Mouse (Mus musculus): ENCODE measurements around the gene Hist1h2bj. TPM values are rescaled to one million over a fixed set of nuclear protein-coding genes. Genes with fewer than 3 reads are reported as not detected.
A peak's percentile ranks its signal among the peaks of the same experiment; 100 is the strongest.

Gene Hist1h2bj
- polyA plus RNA-seq, 3 experiments from 2014 or later = 1.8 to 10.3 (median 6.6) TPM

GRCm38 (mm10) chr13:22015479-22016450 is 27.2 kb upstream of the Hist1h2bj start:
- peak; percentile 86 for ATAC-seq

GRCm38 (mm10) chr13:22019934-22020835 is 22.8 kb upstream of the Hist1h2bj start:
- peak; percentile 47 for ATAC-seq

DNA sequence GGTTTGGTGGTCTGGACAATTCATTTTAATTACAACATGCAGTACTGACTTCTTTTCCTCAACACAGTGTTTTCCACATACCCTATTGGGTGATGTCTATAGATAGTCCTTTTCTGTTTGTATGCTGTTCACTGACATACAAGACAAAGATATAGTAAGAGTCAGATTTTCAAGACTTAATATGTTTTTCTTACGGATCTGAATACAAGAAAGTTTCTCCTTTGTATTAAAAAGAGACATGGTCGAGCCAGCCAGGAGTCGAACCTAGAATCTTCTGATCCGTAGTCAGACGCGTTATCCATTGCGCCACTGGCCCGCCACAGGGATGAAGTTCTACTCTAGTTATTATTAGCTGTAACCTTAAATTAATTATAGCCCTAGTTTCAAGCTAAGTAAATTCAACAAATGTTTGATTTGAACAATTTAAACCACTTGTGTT is 22.1 kb upstream of the Hist1h2bj start:
- peak; percentile 27 for ATAC-seq

DNA sequence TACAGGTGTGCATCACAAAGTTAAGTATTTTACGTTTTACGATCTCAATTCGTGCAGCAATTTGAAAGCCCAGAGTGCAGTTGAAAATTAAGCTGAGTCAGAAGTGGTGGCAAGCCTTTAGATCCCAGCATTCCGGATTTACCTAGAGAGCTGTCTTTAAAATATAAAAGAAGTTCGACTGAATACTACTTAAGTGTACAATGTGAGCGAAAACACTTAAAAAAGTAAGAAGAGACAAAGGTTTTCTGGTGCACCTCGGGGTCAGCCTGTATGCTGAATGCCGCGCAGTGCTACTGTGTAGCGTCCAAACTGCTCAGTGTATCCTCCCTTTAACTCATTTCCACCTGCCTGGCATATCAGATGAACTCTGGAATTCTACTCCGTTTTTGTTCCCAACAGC is 21.4 kb upstream of the Hist1h2bj start:
- no peak for ATAC-seq

- peak; percentile 35 for ATAC-seq
Observed at GRCm38 (mm10) chr13:22022241-22022640, 20.8 kb upstream of the Hist1h2bj start.

DNA sequence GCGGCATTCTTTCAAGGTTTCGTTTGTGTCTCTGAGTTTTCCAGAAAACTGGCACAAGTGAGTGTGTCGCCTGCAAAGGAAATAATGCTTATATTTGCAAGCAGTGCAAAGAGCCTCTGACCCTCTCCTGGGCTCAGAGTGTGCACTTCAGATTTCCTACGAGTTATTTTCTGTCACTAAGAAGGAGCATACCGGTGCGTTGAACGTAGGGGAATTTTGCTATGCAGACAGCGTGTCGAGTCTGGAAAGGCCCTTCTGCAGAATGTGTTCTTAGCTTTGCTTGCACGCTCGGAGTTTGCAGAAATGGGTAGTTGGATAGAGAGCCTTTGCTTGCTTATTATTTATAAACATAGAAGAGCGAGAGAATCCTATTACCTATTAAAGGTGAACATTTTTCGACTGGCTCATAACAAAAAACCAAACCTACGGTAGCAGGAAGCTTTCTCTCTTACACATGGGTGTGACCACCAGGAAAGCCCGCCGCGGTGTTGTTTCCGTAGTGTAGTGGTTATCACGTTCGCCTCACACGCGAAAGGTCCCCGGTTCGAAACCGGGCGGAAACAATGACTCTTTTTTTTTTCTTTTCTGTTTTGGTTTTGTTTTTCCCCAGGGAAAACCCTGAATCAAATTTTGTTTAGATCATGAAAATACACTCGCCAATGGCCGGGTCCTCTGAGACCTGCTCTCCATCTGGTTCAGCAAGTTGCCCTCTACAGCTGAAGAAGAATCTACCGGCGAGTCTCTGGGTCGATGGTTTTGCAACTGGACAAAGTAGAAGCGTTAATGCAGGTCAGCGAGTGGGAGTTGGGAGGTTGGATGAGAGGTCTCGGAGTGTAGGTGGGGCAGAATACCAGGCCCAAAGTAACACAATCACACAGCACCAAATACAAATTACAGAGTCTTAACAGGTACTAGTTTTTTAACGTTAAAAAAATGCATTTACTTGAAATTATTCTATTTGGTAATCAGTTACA is 16.7 kb upstream of the Hist1h2bj start:
- peak; percentile 61 for ATAC-seq

DNA sequence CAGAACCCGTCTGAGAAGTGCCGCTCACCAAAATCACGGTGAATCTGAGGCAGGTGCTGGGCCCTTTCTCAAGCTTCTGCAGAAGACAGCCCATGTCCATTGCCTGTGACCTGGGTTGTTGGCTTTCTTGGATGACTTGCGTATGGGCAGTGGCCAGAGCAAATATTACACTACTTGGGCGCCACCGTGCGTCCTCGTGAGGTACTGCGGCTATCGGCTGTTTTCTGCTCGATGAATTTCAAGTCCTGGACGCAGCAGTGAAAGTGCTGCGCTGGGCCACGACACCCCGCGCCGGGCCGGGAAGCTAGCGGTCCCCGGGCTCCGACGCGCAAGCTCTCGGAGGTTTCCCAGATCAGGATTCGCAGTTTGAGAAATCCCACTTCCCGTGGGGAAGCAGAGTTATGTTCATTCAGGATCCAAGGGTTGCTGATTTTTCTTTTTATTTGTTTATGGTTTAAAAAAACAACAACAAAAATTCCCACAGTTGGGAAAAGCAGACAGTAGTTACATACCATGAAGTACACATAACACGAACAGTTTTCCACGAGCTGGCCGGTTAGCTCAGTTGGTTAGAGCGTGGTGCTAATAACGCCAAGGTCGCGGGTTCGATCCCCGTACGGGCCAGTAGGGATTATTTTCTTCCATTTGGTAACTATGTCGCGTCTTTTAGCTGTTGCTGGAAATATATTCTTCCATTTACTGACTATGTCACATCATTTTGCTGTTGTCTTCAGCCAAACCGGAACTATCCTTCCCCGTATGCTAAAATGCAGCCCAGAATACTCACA is 14.1 kb upstream of the Hist1h2bj start:
- peak; percentile 78 for ATAC-seq

DNA sequence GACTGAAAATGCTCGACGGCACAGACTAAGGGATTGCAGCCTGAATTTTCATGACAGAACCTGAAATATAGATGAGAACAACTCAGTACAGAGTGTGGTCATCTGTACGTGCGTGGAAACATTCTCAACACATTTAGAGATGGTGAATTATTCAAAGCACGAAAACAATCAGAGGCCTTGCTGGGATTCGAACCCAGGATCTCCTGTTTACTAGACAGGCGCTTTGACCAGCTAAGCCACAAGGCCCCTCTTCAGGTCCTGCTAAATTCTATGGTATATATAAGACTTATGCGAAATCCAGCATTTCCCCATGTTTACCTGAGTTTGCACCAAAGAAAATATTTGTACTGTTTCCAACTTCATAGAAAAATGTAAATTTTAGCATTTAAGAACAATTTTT is 13.1 kb upstream of the Hist1h2bj start:
- no peak for ATAC-seq

- ATAC-seq = no peak
Observed at GRCm38 (mm10) chr13:22030493-22030892, 12.5 kb upstream of the Hist1h2bj start.

DNA sequence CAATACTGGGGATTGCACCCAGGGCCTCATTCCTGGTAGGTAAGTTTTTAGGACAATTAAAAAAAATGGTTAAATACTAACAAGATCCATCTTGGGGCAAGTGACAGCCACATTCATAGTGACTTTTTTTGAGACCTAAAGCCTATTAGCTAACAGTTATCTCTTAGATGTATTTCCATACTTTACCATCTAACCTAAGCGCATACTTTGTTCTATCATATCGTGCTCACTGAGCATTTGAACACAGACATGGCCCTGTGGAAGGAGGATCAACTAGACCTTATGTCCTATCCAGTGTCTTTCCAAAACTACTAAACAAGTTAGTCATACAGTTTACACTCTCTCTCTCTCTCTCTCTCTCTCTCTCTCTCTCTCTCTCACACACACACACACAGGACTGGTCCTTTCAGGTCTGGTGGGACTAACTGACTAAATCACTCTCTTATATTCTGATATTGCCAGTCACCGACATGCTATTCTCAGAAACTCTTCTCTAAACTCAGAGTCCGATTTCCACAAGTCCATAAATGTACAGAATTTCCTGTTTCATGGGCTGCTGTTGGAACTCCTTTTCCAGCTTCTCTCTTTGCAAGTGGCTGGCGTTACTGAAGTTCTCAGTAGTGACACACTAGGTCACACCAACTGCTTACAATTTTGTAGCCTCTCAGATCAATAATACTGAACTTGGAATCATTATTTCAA is 9.1 kb upstream of the Hist1h2bj start:
- ATAC-seq = no peak

DNA sequence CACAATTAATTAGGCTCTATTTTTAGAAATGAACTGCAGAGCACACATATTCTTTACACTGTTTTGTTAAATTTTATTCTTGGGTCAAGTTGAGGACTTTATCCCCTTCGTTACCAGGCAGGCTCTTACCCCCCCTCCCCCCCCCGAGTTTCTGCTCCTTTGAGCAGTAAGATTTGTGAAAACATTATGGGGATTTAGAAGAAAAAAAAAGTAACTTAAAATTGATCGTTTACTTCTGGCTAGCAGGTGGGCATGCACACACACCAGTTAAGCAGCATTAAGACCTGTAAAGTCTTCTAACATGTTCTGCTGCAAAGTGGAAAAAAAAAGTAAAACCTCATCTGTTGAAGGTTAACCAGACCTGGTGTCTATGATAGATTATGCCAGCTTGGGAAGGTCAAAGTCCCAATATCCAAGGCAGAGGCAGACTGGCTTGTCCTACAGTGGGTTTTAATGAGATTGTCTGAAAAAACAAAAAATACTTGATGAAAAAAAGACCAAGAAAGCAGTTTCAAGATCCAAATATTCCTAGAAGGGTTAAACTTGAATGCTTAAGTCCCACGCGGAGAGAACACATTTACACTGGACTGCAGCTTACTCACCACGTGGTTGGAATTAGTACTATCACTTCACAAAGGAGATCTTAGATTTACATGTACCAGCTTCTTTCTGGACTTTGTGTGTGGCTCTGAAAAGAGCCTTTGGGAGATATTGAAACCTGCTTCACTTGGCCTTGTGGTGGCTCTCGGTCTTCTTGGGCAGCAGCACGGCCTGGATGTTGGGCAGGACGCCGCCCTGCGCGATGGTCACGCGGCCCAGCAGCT is 8.4 kb upstream of the Hist1h2bj start:
- no peak for ATAC-seq

DNA sequence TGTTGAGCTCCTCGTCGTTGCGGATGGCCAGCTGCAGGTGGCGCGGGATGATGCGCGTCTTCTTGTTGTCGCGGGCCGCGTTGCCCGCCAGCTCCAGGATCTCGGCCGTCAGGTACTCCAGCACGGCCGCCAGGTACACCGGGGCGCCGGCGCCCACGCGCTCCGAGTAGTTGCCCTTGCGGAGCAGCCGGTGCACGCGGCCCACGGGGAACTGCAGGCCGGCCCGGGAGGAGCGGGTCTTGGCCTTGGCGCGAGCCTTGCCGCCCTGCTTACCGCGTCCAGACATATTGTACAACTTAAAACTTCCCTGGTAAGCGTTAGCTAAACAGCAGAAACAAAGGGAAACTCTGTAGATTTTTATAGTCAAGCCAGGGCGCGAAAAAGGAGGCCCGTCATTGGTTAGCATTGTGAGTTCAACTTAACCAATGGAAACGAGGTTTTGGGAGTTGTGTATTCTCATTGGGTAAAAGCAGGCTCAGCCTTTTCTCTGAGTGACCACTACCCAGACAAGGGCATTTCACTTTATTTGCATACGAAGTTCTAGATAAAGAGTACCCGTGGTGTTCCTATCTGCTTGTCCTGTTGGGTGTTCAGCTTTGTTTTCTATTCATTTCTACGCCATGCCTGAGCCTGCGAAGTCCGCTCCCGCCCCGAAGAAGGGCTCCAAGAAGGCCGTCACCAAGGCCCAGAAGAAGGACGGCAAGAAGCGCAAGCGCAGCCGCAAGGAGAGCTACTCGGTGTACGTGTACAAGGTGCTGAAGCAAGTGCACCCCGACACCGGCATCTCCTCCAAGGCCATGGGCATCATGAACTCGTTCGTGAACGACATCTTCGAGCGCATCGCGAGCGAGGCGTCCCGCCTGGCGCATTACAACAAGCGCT is 7.5 kb upstream of the Hist1h2bj start, which contains the start of the genes Hist1h2ah and Hist1h2bk:
Gene Hist1h2ah (minus strand): TSS at position 302 of the 882 bp plus-strand sequence.
Gene Hist1h2bk (plus strand): TSS at position 604 of the 882 bp plus-strand sequence.
- peak; percentile 100 for ATAC-seq

GRCm38 (mm10) chr13:22036149-22036956 is 6.7 kb upstream of the Hist1h2bj start:
- no peak for ATAC-seq

DNA sequence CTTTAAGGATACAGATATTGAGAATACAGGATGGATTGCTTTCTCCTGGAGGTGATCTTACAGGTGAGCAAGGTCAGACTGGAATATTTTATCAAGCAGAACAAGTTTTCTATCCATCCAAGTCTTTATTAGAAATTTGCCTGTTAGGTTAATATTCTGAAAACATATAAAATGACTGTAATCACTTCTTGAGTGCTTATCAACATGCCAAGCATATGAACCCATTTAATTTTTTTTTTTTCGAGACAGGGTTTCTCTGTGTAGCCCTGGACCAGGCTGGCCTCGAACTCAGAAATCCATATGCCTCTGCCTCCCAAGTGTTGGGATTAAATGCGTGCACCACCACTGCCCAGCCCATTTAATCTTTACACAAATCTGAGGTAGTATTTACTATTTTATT is 6.0 kb upstream of the Hist1h2bj start:
- ATAC-seq = no peak

DNA sequence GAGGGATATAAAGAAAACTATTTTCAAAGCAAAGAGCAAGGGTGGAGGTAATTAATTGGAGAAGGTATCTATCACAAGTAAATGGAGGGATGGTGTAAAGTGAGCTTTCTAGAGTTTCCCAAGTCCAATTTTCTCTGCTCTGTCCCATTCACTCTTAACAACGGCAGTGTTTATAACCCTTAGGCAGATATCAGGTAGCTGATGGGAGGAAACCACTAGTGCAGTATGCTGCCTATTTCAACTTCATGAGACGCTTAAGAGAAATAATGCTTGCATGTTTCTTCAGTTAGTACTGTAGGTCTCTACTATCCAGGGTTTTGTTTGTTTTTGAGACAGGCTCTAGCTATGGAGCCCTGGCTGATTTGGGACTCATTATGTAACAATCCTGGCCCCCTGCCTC is 5.6 kb upstream of the Hist1h2bj start:
- no peak for ATAC-seq

DNA sequence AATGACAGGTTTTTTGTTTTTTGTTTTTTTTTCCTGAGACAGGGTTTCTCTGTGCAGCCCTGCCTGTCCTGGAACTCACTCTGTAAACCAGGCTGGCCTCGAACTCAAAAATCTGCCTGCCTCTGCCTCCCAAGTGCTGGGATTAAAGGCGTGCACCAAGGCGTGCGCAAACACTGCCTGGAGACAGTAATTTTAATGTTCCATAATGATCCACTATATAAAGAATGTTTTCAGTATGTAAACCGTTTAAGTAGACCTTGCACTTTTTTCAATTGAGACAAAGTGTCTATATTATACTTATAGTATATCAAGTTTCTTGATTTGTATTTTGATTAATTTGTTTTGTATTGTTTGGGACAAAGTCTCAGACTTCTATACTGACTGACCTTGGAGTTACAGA is 3.6 kb upstream of the Hist1h2bj start:
- ATAC-seq = no peak

GRCm38 (mm10) chr13:22039951-22040463 is 3.0 kb upstream of the Hist1h2bj start:
- no peak for ATAC-seq
